Mouse (Mus musculus) yolk sac, embryonic 10.5 days (tissue): ENCODE data around the gene Pim3.

Experiments
- DNase-seq: peaks from one replicate; pipeline ENCODE4 v3.0.0-alpha.2; 2017; ENCODE audit warnings: low spot score

Pim3 gene

DNA sequence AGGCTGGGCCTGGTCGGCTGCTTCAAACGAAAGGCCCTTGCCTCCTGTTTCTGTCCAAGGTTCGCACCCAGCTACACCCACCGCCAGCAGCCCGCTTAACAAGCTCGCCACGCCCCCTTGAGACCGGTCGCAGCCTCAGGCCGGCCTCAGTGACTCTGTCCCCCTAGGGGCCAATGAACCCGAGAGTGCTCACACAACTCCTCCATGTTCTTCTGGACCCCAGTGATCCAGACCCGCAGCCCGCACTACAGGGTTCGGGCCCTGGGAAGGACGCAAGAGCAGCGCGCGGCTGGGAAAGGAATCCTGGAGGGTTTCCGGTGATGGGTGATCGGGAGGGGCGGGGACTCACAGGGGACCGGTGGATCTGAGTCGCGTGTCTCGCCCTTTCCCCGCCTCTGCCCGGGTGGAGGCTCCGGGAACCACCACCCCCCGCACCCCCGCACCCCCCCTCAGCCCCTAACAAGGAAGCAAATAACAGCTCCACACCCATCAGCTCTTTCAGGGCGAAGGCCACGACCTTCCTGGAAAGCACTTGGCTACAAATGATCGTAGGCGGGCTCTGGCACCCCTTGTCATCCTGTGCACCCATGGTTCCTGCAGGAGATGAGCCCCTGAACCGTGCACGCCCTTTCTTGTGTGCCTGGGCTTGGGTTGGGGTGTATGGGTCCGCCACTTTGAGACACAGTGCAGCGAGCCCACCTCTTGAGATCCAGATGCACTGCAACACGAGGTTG lies 24.6 kb upstream of the Pim3 start:
- DNase-seq = peak; percentile 84

DNA sequence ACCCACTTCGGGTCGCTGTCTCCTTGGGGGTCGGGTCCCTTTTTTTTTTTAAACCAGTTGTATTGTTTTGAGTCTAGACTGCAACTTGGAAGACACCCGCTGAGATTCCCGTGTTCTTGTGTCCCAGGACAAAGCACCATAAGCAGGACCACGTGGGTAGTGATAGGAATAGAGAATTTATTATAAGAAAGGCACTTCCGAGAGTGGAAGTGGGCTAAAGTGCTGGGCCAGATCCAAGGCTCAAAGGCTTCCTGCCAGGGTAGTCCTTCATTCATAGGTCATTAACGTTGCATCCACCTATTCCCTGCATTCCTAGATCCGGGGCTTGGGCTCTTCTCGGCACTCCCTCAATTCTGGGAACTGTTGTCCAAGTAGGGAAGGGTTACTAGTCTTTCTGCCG lies 24.0 kb upstream of the Pim3 start:
- no peak for DNase-seq

DNA sequence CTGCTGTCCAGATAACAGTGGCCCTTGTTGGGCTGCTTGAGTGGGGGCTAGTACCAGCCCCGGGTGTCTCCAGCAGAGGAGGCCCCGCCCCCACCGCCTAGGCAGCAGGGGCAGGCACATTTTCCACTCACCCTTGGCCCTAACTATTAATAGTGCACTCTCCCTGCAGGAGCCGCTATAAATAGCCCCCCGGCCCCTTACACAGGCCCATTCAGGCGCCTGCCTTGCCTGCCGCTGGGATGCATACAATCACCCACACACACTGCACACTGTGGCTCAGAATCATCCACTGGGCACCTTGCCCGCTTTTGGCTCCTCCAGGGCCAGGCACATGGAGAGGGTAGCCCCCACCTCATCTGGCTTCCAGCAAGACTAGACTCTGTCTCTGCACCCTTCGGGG lies 22.7 kb upstream of the Pim3 start:
- peak; percentile 77 for DNase-seq

DNA sequence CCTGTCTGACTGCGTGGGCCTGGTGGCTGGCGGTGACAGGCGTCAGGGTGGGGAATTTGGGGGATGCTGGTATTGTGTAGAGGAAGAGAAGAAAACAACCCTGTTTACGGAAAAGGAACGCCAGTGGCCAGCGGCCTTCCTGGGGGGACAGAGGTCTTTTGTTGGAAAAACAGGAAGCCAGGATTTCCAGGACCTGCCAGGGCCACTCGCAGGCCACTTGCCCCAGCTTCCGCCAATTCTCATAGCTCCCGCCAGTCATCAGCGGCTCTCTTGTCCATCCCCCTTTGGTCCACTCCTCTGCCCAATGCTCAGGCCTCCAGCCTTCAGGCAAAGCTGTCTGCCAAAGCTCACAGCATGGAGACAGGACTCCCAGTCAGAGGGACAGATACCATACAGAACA lies 21.9 kb upstream of the Pim3 start:
- DNase-seq = no peak

DNA sequence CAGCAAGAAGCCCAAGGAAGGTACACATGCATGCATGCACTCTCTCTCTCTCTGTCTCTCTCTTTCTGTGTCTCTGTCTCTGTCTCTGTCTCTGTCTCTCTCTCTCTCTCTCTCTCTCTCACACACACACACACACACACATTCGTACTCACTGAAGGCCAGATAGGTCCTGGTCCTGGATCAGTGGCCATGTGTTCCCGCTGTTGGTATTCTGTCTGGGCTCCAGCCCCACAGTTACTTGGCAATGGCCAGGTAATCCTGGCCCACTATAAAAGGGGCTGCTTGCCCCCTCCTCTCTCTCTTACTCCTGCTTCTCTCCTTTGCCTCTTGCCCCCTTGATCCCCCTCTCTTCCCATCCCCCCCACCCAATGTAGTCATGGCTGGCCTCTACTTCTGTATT lies 20.8 kb upstream of the Pim3 start:
- DNase-seq = no peak

DNA sequence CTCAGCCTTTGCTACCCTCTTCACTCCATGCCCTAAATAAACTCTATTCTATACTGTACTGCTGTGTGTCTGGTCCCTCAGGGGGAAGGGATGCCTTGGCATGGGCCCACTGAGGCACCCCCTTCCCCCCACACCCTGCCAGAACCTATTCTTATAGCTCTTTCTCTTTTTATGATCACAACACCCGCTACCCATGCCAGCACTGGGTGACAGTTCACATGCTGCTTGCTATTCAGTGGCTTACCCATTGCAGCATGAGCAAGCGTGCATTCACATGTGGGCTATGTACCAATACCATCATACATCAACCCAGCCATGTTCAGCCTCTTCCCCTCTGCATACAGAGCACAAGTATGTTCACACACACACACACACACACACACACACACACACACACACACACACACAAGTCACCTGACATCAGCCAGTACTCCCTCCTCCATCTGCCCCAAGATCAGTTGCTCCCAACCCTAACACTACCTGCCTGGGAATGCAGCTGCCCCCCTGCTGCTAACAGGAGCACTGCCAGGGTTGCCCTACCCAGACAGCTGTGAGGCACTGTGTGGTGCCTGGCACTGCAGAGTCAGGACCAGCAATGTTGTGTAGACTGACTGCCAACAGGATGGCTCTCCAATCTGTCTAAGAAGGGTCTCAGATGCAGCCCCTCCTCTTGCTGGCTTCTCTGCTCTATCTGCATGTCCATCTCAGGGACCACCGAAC lies 20.2 kb upstream of the Pim3 start:
- DNase-seq = no peak

DNA sequence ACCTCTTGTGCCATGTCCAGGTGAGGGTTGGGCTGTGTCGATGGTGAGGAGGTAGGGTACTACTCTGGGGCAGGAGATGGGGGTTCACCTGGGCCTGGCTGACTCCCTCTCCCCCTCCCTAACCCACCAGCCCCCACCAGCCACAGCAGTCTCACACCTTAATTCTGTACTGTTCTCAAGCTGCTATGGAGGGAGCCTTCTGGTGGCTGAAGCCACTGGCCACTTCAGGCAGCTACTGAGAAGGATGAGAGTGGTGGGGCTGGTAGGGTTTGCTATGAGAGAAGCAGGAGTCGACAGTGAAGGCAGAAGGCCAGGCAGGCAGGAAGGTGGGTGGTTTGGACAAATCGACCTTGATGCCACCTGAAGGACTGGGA lies 19.7 kb upstream of the Pim3 start:
- no peak for DNase-seq

DNA sequence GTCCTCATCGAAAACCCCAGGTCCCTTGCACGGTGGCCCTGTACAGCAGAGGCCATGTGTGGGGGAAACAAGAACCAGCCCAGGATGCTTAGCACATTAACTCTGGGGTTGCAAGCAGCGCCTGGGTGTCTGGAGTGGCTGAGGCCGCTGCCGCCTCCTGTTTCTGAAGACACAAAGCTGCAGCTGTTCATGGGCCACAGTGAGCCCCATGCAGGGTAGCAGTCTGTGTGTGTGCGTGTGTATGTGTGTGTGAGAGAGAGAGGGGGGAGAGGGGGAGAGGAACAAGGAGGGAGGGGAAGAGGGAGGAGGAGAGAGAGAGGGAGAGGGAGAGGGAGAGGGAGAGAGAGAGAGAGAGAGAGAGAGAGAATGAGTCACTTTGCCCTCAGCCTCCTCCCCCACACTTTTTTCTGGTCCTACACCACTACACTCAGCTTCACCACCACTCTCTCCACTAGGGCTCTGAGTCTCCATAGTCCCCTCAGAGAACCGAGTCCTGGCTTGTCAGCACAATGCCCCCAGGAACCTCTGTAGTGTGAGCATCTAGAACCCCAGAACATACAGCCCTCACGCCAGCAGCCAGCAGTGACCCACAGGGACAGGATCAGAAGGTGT lies 18.4 kb upstream of the Pim3 start:
- no peak for DNase-seq

DNA sequence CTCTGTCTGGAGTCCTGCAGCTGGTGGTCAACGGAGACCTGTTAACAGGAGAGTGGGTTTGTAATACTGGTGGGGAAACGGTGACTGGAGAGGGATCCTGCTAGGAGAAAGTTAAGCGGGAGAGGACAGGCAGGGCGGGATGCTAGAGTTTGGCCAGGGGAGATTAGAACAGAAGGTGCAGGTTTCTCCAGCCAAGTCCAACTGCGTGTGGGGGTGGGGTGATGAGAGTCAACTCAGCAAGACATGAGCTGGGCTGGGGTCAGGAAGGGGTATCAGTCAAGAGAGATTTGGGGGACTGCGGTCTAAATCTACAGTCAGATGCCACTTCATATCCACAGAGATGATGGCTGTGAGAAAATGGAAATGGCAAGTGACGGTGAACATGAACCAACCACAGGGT lies 17.0 kb upstream of the Pim3 start:
- DNase-seq = no peak

DNA sequence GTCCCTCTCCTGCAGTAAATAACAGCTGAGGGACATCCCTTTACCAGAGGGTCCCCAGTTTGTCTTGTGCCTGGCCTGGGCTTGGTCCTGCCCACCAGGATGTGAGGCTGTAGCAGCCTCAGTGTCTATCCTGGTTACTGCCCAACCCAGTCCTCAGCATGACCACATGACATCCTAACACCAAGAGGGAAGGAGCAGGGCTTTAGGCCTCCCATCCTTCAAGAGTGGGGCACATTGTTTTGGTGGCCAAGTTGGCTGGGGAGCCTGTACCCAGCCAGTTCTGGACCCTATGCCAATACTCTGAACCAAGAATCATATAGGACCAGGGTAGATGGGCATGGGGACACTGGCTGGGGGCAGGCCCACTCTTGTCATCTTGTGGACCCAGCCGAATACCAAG lies 13.3 kb upstream of the Pim3 start:
- DNase-seq = no peak

DNA sequence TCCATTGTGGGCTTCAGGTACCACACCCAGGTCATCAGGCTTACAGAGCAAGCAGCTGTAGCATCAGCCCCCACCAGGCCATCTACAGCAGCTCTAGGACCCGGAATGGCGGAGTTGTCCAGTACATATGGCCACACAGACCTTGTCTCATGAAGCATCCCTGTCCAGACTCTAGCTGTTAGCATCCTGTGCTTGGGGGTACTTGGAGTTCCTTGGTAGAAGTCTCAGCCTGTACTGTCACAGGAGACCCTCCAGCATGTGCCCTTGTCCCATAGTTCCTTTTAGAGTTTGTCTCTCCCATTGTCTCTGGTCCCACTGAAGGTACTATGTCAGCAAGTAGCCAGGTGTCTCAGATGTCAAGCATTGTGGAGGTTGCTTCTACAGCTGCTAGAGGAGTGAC lies 12.4 kb upstream of the Pim3 start:
- DNase-seq = no peak

DNA sequence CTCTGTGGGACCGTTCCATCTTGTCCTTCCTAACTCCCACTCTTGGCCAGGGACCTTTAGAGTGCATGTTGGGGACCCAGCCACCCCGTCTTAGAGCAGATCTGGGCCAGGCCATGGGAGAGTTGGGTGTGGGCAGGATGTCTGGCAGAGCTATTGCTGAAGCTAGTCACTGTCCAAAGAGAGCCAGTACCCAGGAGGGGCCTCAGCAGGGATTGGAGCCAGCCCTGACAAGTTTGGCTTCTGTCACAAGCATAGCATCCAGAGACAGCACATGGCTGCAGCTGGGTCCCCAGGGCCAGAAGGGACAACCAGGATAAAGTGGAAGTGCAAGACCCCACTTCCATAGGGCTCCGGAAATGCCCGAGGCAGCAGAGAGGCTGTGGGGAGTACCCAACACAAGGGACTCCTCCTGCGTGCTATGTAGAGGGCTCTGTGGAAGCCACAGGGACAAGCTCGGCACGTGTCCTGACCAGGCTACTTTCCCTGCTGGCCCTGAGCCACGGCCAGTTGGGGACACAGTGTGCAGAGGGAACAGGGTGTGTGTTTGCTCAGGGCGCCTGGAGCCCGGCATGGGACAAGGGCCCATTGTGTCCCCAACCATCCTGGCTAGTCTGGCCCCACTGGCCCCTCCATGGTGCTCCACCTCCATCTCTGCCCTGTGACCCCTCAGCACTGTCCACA lies 11.7 kb upstream of the Pim3 start:
- DNase-seq = no peak

DNA sequence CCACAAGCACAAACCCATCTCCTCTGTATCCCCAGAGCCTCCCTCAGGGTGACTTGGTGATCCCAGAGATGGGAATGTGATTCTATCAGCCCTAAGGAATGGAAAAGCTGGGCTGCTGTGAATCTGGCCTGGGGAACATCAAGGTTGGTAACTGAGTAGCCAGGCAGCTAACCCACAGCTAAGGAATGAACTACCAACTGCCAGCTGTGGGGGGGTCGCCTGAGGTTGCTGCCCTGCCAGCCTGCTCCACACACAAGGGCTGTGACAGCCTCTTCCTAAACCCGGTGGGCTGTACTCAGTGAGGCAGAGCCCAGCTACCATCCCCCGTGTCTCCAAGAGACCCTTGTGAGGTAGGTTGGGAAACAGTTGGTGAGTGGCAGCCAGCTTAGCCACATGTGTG lies 10.9 kb upstream of the Pim3 start:
- DNase-seq = no peak

DNA sequence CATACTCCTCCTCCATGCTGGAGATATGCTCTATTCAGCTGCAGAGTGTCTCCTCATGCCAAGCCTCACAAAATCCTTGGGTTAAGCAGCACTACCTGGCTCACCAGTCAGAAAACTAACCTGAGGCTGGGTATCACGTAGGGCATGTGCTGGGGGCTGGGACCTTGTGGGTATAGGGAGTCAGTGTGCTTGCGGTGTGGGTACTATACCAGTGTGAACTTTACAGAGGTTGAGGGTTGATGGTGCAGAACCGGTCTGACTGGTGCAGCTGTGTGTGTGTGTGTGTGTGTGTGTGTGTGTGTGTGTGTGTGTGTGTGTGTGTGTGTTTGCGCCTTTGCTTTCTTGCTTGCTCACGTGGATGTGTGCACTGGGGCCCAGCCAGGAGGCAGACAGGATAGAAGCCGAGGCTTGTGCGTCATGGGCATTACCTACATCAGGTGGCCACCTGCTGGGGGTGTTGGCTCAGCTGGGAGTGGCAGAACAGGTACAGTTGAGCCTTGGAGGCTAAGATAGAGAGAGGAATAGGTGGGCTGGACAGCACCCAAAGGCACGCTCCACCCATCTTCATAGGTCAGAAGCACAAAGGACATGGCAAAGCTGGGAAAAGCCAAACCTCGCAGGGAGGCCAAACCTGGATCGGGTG lies 10.4 kb upstream of the Pim3 start:
- DNase-seq = no peak

DNA sequence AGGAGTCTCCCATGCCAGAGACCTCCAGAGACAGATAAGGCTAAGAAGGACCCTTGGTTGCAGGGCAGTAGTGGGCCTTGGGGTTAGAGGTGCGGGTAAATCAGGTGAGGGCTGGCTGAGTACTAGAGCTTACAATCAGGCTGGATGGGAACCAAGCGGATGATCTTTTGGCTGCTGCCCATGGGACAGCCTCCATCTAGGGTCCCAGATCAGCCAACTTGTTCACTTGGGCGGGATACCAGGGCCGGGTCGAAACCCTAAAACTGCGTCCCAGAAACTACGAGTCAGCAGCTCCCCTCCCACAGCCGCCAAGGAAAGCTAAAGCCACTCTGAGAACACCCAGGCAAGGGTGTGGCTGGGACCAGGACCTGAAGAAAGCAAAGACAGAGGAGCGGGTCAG lies 8.9 kb upstream of the Pim3 start:
- DNase-seq = no peak

DNA sequence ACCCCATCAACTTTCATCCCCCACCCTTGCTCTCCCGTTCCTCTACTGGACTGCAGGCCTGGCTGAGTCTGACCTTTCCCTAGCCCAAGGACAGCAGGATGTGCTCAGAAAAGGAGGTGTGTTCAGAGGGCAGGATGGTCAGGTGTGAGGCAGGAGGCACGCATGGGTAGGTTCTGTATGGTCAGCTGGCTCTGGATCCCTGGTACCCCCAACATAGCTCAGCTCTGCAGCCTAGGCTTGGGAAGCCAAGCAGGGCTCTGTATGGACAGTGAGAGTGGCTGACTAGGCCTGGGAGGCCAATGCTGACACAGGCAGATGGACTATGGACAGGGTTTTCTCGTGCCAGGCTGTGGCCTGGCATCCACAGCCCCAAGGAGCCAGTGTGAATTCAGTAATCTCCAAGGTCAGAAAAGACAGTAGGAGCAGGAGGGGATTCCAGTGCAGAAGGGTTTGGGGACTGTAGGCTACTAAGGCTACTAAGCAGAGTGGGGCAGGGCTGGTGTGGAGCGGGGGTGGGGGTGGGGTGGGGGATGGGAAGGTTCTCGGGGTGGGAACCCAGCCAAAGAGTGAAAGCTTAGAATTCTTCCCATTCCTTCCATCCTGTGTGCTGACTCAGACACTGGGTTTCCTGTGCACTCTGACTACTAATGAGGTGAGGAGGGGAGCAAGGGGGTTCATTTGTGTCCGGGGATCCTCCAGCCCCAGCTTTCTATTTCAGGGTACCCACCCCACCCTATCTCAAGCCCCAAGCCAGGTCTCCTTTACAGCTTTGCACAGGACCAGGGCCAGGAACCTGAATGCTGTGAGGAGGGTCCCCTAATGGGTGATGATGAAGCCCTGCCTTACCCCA lies 7.6 kb upstream of the Pim3 start:
- DNase-seq = peak; percentile 42

DNA sequence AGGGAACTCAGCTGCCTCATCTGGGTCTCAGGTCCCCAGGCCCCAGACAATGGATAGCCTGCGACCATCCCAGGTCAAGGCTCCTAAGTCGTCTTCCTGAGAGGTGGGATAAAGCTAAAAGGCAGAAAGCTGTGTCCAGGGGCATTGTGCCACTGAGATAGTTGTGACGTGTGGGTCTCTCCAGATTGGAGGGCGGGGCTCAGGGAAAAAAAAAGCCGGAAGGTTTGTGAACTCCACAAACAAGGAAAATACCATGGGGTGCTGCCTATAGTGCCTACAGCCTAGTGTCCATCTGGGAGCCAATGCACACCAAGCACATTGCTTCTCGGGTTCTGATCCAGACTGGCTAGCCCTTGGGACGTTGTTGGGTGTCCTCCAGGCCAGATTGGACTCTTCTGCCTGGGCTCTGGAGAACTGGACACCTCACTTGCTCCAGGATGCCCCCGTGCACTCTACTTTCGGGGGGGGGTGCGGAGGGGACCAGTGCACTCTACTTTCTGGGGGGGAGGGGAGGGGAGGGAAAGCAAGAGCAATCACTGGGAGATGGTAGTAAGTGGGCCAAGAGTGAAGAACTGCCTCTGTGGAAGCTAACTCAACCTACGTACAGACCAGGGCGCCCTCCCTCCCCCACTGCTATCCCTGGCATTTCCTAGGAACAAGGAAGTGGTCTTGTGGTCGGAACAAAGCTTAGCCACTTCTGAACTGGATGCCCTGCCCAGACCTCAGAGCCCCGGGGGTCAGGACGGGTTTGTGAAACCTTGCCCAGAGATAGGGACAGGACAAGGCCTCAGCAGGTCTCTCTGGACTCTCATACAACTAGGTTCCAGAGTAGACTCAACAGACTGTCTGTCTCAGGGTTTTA lies 6.8 kb upstream of the Pim3 start:
- no peak for DNase-seq

DNA sequence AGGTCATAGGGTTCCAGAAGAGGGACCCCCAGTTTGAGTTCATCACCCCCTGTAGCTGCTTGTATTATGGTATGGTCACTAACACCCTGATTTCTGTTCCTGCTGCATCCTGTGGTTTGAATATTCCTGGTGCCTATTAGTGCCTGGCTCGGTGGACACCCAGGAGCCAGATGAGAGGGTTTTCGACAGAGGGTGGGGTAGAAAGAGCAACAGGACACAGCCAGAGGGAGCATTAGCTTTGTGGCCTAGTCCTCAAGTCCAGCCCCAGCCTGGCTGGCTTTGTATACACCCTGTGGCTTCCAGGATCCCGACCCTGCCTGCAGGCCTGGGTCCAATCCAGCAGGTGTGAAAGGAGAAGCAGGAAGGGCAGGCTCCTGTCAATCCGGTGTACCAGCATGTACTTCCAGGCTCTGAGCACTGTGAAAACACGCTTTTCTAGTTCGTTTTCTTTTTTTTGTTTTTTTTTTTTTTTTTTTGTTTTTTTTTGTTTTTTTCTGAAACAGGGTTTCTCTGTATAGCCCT lies 6.0 kb upstream of the Pim3 start:
- no peak for DNase-seq

DNA sequence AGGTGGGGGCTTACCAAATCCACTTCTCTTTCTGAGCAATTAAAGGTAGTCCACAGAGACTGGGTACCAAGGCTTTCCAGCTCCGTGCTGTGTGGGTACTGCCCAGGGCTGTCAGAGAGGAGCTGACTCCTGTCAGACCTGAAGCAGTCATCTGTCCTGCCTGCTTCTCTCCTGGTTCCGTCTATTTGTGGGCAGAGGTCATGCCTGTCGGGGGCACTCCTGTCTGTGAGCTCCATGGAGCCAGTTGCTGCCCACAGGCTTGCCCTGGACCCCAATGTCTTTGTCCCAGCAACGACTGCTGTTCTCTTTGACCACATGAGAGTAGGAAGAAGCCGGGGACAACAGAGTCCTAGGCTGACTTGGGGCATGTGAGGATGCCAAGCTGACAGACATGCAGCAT lies 5.4 kb upstream of the Pim3 start:
- no peak for DNase-seq

DNA sequence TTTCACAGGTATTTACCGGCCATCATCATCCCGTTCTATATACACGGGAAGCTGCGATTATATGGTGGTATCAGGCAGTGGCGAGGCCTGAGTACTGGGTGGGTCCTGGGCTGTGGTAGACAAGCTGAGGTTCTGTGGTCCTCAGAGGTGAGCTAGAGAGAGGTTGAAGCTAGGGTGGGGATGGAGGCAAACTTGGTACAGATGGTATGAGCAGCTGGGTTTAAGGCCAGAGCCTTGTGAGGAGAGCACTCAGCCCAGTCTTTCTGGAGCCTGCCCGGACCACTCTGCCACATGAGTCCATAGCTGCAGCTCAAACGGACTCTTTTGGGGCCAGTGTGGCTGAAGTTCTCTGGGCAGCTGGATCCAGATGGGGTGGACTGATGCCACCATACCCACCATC lies 4.6 kb upstream of the Pim3 start:
- no peak for DNase-seq
